Mouse (Mus musculus) telencephalon, adult 2 months (tissue): ENCODE data around the gene Ugt2a3.
"Not testable (repeated sequence)": the region's sequence is repeated elsewhere in the genome, so short reads cannot be mapped to it uniquely, and the experiment has no call there.

Source experiments
- DNase-seq: peaks from one replicate; pipeline ENCODE4 v3.0.0-alpha.2; 2011; ENCODE audit warnings: low read depth, low spot score

Ugt2a3 gene

DNA sequence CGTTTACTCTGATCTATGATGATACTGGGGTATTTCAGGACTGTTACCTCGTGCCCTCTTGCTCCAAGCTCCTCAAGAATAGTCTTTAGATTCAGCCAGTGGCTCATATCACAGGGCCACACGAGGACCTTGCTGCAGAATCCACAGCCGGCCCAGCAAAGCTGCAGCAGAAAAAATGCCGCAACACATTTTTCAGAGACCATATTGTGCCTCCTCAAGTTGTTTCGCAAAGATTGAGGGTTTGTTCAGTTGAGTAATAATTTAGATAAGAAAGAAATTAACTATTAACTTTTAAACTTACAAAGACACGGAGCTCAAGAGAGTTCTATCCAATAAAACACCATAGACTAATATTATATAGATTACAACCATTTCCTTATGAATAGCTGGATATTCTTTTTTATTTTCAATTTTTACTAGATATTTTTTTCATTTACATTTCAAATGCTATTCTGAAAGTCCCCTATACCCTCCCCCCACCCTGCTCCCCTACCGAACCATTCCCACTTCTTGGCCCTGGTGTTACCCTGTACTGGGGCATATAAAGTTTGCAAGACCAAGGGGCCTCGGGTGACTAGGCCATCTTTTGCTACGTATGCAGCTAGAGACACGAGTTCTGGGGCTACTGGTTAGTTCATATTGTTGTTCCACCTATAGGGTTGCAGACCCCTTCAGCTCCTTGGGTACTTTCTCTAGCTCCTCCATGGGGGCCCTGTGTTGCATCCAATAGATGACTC is at the start of gene Ugt2a3:
Ugt2a3 (minus strand) TSS at position 235 of the 737 bp plus-strand sequence.
- no peak for DNase-seq

DNA sequence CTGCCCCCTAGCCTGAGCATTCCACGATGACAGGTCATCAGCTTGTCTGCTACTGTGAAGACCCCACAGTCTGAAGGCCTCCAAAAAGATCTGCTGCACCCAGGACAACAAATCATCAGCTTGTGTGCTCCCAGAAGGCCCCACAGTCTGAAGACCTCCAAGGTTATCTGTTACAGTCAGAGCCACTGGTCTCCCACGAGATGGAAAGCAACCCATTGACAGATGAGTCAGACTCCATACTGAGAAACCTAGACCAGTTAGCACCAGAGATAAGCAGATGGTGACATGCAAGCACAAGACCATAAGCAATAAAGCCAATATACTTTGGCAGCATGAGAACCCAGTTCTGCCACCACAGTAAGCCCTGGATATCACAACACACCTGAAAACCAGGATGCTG is 43.2 kb upstream of the Ugt2a3 start:
- DNase-seq = no peak

DNA sequence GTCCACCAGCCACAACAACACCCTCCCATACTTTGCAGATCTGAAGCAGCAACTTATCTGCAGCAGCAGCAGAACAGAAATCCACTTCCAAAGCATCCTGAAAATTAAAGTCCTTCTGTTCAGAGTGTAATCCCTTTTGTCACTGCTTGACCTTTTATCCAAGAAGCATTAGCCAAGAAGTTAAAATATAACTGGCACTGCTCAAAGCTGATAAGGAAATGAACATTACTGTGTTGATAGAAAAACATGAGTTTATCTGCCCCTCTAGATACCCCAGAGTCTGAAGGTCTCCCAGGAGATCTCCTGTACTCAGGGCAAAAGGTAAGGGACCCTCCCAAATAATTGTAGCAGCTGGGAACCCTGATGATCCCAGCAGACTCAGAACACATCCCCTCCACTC is 42.8 kb upstream of the Ugt2a3 start:
- no peak for DNase-seq

DNA sequence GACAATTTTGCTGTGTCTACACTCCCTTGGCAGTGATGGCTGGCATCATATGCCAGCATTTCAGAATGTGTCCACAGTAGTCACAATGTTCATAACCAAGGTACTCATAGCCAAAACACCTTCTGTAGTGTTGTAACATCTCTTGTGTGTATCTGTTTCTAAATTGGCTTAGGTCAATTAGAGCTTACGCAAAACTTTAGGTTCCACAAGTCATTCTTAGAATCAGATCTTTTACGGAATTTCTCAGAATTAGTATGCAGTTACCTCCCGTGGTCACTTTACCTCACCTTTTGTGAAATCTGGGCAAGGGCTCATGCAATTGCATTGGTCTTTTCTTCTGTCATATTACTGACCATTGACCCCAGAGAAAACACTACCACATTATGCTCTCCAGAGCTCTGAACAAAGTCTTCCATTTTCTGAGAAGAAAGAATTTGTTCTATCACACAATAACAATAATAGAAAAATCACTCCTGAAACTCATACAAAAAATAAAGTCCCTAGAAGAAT is 38.9 kb upstream of the Ugt2a3 start:
- DNase-seq = no peak

DNA sequence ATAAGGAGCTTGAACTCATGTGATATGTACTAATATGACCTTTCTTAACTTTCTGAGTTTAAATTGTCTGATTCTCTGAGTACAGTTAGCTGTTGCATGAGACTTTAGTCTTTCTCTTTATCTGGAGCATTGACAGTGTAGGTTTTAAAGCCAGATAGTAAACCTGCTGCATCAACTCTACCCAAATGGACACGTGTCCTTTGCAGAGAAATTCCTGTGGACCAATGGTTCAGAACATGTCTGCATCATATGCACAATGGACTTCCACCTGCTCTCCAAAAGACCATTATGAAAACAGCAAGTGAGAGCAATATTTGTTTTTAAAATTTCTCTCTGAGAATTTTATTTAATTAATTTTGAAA is 36.5 kb upstream of the Ugt2a3 start:
- no peak for DNase-seq

DNA sequence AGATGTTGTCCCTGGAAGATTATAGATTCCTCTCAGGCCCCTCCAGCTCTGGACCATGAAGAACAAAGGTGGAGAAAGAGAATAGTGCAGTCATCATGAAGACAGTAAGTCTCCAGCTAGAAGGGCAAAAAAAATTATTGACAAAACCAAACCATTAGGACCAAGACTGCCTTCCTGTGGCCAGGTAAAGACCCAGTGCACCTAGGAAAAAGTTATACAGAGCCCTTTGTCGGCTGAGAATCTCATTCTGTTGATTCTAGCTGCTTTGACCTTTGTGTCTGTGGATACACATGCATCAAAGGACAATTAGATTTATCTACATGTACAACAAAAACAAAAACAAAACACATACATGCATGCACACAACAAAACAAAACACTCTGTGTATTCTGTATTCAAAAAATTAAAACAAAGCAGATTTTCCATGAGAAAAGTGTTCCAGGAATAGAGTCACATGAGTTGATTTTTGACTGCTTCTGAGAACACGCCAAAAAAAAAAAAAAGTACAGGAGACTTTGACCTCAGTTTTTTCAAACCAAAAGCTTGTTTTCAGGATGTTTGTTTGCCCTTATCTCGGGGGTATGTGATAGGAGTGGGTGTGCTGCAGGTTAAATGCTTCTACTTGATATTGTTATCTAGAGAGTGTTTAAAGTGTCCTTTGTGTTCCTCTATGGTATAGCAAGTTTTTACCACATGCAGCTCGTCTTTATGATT is 36.0 kb upstream of the Ugt2a3 start:
- DNase-seq = not testable (repeated sequence)

DNA sequence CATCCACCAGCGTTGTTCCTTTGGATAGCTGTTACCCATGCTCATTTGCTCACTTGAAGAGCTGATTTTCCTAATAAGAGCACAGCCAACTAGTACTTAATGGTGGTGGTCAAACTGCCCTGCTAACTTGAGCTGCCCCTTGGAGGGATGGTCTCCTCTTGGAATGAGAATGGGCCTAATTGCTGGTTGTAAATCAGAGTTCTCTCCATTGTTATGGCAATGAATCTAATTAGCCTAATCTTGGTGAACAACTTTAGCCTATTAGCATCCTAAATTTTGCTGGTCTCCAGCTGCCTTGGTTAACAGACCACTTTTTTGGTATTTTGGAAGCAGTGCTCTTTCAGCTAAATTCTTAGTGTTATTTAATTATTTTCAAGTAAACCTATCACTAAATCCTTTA is 13.4 kb upstream of the Ugt2a3 start:
- DNase-seq = no peak

DNA sequence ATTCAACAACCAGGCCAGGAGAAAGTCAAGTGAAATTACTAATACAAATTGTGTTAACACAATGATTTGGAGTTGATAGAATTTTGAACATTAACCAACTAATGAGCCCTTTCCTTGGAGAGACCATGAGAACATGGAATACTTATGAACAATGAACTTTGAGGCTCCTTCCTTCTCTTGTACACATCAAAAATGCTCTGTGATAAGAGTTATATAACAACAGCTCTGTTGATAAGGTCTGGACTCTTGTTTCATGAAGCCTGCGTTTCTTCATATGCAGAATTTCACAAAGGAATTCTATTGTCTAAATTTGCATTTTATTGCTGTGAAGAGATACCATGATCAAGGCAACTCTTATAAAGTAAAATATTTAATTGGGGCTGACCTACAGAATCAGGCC is 12.2 kb upstream of the Ugt2a3 start:
- not testable (repeated sequence) for DNase-seq

DNA sequence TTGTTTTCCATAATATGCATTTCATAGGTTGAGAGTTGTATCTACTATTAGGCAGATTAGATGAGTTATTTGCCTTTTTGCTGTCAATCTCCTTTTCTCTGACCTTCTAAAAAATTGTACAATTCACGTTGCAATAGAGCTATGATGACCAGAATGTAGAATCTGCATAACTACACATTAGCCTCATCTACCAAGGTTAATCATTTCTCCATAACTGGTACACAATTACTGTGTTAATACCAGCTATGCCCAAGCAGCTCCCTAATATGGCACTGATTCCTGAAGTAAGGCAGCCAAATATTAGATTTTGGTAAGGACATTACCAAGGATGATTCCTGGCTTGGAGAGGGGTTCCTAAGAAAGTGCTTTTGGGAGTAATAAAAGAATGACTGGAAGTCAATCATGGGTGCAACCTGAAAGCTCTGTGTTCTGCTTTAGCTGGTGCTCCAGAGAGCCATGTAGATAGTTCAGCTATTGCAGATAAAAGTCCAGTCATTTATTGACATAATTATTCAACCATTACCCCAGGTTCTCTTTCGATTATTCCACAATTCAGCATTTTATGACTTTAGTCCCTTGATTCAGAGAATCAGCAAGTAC is 10.6 kb upstream of the Ugt2a3 start:
- DNase-seq = not testable (repeated sequence)

DNA sequence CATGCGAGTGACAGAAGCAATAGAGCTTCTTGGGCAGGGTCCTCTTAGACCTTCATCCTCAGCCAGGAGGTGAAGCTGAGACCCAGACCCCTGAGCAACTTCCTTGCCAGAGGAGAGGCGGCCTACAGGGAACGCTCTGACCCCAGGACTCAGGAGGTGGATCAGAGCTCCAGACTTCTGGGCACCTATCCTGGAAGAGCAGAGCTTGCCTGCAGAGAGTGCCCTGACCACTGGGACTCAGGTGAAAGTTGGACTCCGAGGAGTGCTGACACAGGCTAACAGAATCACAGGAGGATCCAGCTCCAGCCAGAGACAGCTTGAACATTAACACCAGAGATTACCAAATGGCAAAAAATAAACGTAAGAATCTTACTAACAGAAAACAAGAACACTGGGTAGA is 3.5 kb upstream of the Ugt2a3 start:
- no peak for DNase-seq

DNA sequence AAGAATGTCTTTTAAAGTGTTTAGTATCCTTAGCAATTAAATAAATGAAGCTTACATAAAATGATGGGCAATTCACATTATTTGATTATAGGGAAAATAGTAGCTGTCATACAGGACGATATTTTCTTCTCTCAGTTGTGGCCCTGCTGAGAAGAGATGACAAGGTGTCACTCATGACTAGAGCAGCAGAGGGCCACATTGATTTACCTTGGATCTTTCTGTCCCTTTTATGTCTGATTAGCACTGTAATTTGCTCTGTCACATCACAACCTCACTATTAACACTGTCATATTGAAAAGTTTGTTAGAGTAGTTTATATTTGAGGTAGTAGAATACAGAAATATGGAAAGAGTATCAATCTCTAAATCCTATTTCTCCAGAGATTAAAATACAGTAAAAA is 1.8 kb downstream of the Ugt2a3 start:
- DNase-seq = no peak

DNA sequence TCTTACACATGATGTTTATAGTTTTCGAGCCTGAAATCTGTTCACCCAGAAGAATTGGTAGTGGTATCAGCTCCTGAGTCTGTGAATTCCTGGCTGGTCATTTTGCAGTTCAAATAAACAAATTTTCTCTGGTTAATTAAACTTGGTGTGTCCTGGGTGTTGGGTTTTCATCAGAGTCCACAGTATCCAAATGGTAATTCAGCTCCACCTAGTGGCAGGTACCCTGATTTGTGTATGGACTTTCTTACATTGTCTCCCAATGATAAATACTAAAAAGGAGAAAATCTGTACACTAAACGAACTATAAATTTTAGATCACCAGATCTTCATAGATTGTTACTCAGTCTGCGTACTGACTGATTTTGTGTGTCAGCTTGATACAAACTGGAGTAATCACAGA is 3.4 kb downstream of the Ugt2a3 start:
- DNase-seq = no peak

DNA sequence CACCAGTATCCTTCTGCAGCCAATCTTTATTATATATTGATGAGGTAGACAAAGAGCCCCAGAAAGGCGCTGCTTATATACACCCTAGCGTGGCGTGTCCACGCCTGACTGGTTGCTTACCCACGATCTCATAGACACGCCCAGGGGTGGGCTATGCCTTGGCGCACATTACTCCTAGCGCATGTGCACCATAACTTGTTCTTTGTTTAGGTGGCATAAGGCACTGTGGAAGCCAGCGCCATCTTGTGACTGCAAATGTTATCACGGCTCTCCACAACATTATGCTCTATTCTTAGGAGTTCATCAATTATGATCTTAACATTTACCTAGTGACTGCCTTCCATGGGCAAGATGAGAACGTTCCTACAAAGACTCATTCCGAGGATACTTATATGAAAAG is 25.6 kb downstream of the Ugt2a3 start:
- no peak for DNase-seq

DNA sequence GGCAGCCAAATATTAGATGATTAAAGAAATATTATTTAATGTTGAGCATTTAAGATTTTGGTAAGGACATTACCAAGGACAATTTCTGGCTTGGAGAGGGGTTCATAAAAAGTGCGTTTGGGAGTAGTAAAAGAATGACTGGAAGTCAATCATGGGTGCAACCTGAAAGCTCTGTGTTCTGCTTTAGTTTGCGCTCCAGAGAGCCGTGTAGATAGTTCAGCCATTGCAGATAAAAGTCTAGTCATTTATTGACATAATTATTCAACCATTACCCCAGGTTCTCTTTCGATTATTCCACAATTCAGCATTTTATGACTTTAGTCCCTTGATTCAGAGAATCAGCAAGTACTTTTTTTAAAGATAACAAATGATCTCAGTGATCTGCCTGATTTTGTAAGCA is 50.8 kb downstream of the Ugt2a3 start:
- not testable (repeated sequence) for DNase-seq

DNA sequence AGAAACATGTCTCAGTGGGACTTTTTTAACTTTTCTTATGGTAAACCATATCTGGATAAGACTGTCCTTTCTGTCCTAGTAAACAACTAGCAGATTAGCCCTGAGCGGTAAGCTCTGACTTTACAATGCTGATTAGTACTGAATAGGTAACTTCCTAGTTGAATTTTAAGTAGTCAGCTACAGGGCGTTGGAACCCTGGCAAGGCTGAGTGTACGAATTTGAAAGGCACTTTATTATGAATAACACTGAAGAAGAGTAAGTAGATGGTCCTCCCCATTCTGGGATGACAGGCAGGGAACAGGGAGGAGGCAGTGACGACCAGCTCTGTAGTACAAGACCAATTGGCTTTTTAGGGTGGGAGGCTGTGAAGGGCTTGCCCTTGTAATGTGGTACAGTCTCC is 61.0 kb downstream of the Ugt2a3 start:
- not testable (repeated sequence) for DNase-seq

DNA sequence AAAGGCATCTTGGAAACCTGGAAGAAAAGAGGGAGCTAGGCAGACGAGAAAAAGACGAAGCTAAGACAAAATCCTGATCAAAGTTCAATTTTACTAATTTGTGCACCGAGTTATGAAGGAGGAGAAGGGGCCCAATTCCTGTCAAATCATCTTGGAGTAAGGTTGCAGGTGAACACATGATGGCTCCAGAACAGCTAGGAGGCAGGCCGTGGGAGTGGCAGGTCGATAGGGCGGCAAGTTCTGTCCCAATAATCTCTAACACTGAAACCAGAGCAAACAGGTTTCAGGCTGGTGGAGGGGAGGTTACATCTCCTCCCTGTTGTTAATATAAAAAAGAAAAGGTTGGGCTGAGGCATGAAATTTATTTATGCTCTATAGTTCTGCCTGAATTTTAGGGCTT is 61.4 kb downstream of the Ugt2a3 start:
- DNase-seq = no peak
